Mouse (Mus musculus) bone marrow, adult 2 months (tissue): ENCODE data around the gene Ntng2.

Source experiments
- CTCF ChIP-seq: fragments of 200-500 bp; IDR thresholded peaks from 2 replicates; pipeline ENCODE4 v1.5.1; 2011; ENCODE audit warnings: low read length, control low read depth; ENCODE audit not compliant: control insufficient read depth, insufficient read depth
- POLR2A ChIP-seq: fragments of 200-500 bp; IDR thresholded peaks from 2 replicates; pipeline ENCODE4 v1.6.1; 2011; ENCODE audit warnings: low read depth, mild to moderate bottlenecking, control low read depth, low read length, borderline replicate concordance; ENCODE audit not compliant: control insufficient read depth

DNA sequence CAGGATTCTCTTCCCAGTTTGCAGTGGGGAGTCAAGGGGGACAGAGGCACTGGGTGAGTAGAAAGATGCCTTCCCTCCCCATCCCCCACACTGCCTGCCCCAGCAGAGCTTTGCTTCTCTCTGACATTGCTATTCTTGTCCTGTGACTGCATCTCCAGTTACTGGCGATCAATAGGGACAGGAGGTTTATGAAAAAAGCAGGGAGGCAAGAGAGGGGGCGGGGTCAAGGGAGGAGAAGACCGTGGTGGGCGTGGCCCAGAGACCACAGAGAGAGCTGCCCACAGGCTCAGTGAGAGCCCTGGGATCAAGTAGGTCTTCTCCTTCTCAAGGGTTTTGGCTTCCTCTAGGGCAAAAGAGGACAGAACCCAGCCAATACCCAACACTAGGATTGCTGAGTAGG lies 30.5 kb downstream of the Ntng2 start:
- TF ChIP-seq CTCF = no peak
- TF ChIP-seq POLR2A = no peak
